Mouse (Mus musculus): ENCODE measurements around the gene Hist1h2ae.
"Not testable (repeated sequence)": the region's sequence is repeated elsewhere in the genome, so short reads cannot be mapped to it uniquely, and the experiment has no call there.

Gene Hist1h2ae

GRCm38 (mm10) chr13:23571022-23571503, at the start of gene Hist1h2ae, which contains the start of gene Hist1h2bg:
Gene Hist1h2ae (minus strand): TSS chr13:23571220.
Gene Hist1h2bg (plus strand): TSS chr13:23571396.
- no peak for DNase-seq (ENCODE audit: low spot score)

GRCm38 (mm10) chr13:23620056-23620732, 49.2 kb upstream of the Hist1h2ae start:
- no peak for DNase-seq (ENCODE audit: low spot score)

- no peak for DNase-seq (ENCODE audit: low spot score)
These were observed 40.6 kb upstream of the Hist1h2ae start for GRCm38 (mm10) chr13:23611638-23612037.

GRCm38 (mm10) chr13:23610393-23610792, 39.4 kb upstream of the Hist1h2ae start:
- no peak for DNase-seq (ENCODE audit: low spot score)

- DNase-seq (ENCODE audit: low spot score) = no peak
These were observed 38.8 kb upstream of the Hist1h2ae start for GRCm38 (mm10) chr13:23609844-23610243.

- no peak for DNase-seq (ENCODE audit: low spot score)
These were observed 38.2 kb upstream of the Hist1h2ae start for GRCm38 (mm10) chr13:23609209-23609608.

- no peak for DNase-seq (ENCODE audit: low spot score)
These were observed 34.0 kb upstream of the Hist1h2ae start for GRCm38 (mm10) chr13:23605052-23605451.

GRCm38 (mm10) chr13:23604452-23604851, 33.4 kb upstream of the Hist1h2ae start:
- DNase-seq (ENCODE audit: low spot score) = no peak

GRCm38 (mm10) chr13:23603182-23603699, 32.2 kb upstream of the Hist1h2ae start:
- no peak for DNase-seq (ENCODE audit: low spot score)

- peak; percentile 79 for DNase-seq (ENCODE audit: low spot score)
These were observed 26.9 kb upstream of the Hist1h2ae start for GRCm38 (mm10) chr13:23597957-23598356.

GRCm38 (mm10) chr13:23595622-23596372, 24.8 kb upstream of the Hist1h2ae start:
- DNase-seq (ENCODE audit: low spot score) = no peak

- no peak for DNase-seq (ENCODE audit: low spot score)
These were observed 24.2 kb upstream of the Hist1h2ae start for GRCm38 (mm10) chr13:23595185-23595584.

GRCm38 (mm10) chr13:23593051-23593770, 22.2 kb upstream of the Hist1h2ae start:
- DNase-seq (ENCODE audit: low spot score) = no peak

- DNase-seq (ENCODE audit: low spot score) = no peak
These were observed 21.6 kb upstream of the Hist1h2ae start for GRCm38 (mm10) chr13:23592614-23593013.

- not testable (repeated sequence) for DNase-seq (ENCODE audit: low spot score)
These were observed 20.9 kb upstream of the Hist1h2ae start for GRCm38 (mm10) chr13:23591886-23592285.

- no peak for DNase-seq (ENCODE audit: low spot score)
These were observed 20.2 kb upstream of the Hist1h2ae start for GRCm38 (mm10) chr13:23591206-23591605.

- no peak for DNase-seq (ENCODE audit: low spot score)
These were observed 15.9 kb upstream of the Hist1h2ae start for GRCm38 (mm10) chr13:23586940-23587225.

- DNase-seq (ENCODE audit: low spot score) = no peak
These were observed 15.3 kb upstream of the Hist1h2ae start for GRCm38 (mm10) chr13:23586099-23586939.

GRCm38 (mm10) chr13:23585442-23586098, 14.6 kb upstream of the Hist1h2ae start:
- peak; percentile 51 for DNase-seq (ENCODE audit: low spot score)

GRCm38 (mm10) chr13:23585029-23585441, 14.0 kb upstream of the Hist1h2ae start:
- DNase-seq (ENCODE audit: low spot score) = peak; percentile 58

GRCm38 (mm10) chr13:23584331-23584730, 13.3 kb upstream of the Hist1h2ae start:
- DNase-seq (ENCODE audit: low spot score) = no peak
